Mouse (Mus musculus) cerebellum, postnatal 10 days (tissue): Measurements from ENCODE around the gene Skap2.

Source experiments
- DNase-seq, 2 experiments: peaks; one replicate each; pipeline ENCODE4 v3.0.0; 2021; ENCODE audit warnings: mixed read lengths in 2 of 2

Skap2 gene

GRCm38 (mm10) chr6:52012409-52013244 lies at the start of gene Skap2:
Skap2 (minus strand) TSS chr6:52012549.
- DNase-seq: peak; percentile 97 to 99

DNA sequence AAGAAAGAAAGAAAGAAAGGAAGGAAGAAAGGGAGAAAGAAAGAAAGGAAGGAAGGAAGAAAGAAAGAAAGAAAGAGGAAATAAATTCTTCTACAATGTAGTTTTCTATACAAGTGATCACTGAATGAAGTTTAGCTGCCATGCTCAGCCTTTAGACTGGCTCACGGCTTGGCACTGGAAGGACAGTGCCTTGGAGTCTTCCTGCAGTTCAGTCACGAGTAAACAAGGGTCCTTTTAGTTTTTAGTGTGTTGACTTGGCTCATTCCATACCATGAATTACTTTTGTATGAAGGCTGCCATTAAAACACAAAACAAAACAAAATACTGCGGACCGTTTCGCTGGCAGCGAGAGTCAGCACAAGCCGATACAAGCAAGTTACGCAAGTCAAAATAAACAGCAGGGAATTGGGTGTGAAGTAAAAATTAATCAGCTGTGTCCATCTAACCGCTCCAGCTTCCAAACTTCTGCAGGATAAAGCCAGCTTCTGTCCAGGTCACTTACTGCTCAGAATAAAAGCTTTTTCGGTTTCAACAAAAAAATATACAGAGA lies 46.6 kb upstream of the Skap2 start:
- no peak for DNase-seq

- peak; percentile 29 to 39 for DNase-seq
These were observed 45.8 kb upstream of the Skap2 start for GRCm38 (mm10) chr6:52058120-52058519.

GRCm38 (mm10) chr6:52053567-52054561 lies 41.5 kb upstream of the Skap2 start:
- no peak for DNase-seq

GRCm38 (mm10) chr6:52050062-52050461 lies 37.7 kb upstream of the Skap2 start:
- no peak for DNase-seq

- peak; percentile 37 to 41 for DNase-seq
These were observed 33.2 kb upstream of the Skap2 start for GRCm38 (mm10) chr6:52045517-52045916.

DNA sequence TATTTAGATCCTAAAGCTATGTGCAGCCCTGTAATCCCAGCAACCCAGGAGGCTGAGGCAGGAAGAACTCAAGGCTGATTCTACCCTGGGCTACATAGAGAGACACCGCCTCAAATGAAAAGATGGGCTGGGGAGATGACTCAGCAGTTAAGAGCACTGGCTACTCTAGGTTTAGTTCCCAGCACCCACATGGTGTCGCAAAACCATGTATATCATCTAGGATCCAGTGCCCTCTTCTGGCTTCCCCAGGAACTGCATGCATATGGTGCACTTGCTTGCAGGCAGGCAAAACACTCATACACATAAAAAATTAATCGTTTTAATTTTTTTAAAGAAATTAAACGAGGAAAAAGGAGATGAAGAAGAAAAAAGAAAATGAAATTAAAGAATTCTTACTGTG lies 23.7 kb upstream of the Skap2 start:
- DNase-seq: peak; percentile 24 to 32

DNA sequence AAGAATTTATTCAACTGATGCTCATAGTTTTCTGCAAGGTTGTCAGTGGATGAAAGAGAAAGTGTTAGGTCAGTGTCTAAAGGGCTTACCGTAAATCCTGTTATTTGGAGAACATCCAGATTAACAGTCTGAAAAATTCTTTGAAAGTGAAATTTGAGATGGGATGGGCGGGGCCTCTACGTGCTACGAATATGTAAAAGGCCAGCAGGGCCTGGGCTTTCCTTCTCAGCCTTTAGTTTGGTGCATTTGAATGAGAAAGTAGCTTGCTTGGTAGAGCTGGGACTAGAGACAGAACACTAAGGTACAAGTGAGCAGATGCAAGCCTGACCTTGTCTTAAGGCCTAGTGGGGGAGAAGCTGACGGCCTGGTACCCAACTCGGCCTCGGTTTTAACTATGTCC lies 18.8 kb upstream of the Skap2 start:
- no peak for DNase-seq

- DNase-seq: no peak
These were observed 15.8 kb upstream of the Skap2 start for GRCm38 (mm10) chr6:52028131-52028530.

- no peak for DNase-seq
These were observed 14.8 kb upstream of the Skap2 start for GRCm38 (mm10) chr6:52027181-52027580.

GRCm38 (mm10) chr6:52026281-52026680 lies 13.9 kb upstream of the Skap2 start:
- DNase-seq: no peak

DNA sequence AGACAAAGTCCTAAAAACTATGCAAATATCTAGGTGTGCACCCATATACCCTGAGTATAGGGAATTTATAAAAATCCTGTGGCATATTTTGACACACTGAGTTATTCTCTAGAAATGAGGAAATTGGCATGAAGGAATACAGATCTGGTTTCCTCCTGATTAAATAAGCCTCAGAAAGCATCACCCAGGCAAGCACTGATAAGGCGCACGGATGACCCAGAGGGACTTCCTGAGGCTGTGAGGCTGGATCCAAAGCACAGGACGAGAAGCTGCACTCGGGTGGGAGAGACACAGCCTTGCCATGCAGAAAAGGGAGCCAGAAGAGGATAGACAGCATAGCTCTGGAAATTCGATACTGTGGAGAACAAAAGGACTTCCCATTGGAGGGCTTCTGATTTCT lies 12.4 kb upstream of the Skap2 start:
- DNase-seq: no peak

DNA sequence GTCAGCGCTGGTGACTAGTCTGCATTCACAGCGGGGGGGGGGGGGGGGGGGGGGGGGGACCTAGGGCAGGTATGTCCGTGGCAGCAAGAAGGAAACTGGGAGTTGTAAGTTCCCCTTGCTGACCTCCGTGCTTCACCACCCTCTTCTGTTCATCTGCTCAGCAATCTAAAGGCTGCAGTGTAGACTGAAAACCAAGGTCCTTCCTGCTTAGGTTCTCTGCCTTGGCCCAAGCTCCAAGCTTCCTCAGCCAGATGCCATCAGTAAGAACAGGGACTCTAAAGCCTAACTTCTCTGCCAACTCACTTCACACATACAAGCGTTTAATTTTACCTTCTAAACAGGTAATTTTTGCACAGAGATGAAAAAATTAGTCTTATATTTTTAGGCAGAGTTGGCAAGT lies 10.0 kb upstream of the Skap2 start:
- DNase-seq: no peak

GRCm38 (mm10) chr6:52020276-52020675 lies 7.9 kb upstream of the Skap2 start:
- DNase-seq: no peak

- DNase-seq: no peak
These were observed 1.0 kb upstream of the Skap2 start for GRCm38 (mm10) chr6:52013245-52013945.

- peak in 1 of 2 experiments; percentile 72 for DNase-seq
These were observed 565 bp downstream of the Skap2 start for GRCm38 (mm10) chr6:52011559-52012408.

DNA sequence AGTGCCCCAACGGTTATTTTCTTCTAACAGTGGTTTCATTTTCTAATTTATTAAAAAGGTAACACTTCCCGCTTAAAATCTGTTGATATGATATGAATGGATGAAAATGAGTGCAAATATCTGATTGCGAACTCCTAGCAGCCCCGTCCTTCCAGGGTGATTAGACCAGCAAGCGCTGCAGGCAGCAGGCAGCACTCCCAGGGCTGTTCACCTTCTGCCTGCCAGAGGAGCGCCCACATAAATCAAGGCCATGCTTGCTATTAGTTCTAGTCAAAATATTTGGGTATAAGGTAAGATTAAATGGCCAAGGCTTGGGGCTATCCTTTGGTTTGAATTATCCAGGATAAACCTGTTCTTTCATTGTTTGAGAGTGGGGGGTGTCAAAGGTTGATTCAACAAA lies 3.0 kb downstream of the Skap2 start:
- peak in 1 of 2 experiments; percentile 25 for DNase-seq

DNA sequence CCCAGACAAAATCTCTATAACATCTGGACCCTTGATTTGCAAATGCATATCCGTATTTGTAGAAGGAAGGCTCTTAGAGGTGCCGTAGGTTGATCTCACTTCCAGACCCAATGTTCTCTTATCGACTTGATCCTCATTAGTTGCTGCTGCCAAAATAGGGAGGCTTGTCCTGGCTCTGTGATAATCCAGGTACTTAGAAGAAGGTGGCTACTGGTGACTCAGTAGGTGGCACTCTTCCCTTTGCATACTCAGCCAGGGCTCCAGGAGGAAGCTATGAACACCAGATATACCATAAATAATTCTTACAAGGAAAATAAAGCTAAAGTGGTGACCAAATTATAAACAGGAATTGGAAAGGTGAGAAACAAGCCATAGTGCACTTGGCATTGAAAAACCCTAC lies 3.6 kb downstream of the Skap2 start:
- DNase-seq: peak in 1 of 2 experiments; percentile 12

DNA sequence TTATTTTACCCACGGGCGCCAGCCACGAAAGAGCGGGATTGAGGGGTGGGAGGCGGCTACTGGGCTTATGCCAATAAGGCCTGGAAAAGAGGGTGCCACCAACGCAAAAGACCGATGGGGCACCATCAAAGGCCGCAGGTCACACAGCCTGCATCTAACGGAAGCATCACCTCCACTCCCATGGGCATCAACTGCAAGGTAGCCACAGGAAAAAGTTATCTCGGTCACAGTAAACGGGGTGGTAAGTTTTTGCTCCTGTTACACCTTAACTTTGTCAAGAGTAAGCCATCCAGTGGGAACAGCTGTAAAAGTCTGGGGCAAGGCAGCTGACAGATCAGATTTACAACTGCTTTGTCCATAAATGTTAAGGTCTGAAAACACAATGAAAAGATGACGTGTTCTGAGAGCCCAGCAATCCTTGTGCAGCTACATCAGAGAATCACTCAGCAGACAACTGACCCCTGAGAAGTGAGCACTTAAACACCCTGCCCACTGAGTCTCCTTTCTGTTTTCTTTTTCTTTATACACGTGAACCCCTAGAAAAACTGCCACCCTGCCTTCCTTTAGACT lies 5.6 kb downstream of the Skap2 start:
- DNase-seq: peak in 1 of 2 experiments; percentile 20

- DNase-seq: peak; percentile 51 to 59
These were observed 6.2 kb downstream of the Skap2 start for GRCm38 (mm10) chr6:52005963-52006648.

- DNase-seq: no peak
These were observed 6.8 kb downstream of the Skap2 start for GRCm38 (mm10) chr6:52005616-52005962.
